Mouse (Mus musculus): ENCODE results near the gene Gstm7.
"Not testable (repeated sequence)": the region's sequence is repeated elsewhere in the genome, so short reads cannot be mapped to it uniquely, and the experiment has no call there.

Gstm7 gene

DNA sequence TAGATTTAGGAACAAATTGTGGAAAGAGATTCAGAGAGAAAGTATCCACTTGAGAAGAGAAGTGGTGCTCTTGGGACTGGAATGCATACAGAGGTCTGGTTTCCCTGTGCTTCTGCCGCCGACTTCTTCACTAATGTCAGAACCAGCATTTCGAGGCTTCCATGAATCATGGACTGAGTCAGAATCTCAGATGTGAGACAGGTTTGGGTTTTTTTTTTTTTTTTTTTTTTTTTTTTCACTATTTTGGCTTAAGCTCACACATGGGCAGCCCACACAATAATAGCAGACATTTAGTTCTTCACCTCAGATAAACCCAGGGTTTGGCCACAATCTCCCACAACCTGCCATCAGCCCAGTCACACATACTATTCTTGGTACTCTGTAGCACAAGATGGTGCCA, 3.7 kb upstream of the Gstm7 start:
- no peak for DNase-seq (ENCODE audit: low read depth)

DNA sequence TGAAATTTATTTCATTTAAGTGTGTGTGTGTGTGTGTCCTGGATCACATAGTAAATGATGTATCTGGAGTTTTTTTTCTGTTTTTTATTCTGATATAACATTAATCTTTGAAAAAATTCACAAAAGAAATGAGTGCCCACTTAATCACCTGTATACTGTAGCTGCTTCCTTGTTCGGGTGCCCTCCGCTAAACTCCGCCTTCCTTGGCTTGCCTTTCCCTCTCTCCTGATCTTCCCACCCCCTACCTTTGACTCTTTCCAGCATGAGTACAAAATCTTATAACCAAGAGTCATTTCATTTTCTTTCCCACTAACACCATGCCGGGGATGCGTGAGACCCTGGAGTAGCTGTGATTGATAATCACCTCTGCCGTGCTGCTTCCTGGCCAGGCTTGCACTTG, 511 bp upstream of the Gstm7 start:
- DNase-seq (ENCODE audit: low read depth), result no peak

DNA sequence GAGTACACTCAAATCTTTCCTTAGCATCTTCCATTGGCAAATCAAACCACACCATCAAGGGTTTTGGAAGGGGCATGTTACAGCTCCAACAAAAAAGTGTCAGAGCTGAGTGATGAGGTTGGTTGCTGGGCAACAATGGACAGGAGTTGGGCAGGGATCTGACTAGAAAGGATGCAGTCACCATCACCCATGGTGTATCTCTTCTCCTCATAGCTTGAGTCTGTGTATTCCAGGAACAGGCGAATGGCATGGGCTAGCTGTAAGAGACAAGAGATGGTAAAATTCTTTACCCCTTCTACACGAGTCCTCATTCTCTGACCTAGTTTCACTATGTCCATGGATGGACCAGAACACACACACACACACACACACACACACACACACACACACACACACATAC, 483 bp downstream of the Gstm7 start:
- no peak for DNase-seq (ENCODE audit: low read depth)

DNA sequence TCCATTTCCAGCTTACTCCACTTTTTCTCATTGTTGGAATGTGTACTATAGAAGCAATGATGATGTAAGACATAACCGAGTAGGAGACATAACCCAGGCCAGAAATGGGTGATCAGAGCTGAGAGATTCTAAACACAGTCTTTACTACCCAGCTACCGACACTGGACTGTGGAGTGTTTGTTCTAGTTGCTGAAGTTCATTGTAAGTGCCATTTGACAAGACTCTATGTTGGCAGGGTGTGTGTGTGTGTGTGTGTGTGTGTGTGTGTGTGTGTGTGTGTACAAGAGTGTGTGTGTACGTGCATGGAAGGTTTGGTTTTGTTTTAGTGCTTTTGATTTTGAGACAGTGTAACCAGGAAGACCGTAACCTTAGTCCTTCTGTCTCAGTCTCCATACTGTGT, 1.9 kb downstream of the Gstm7 start:
- no peak for DNase-seq (ENCODE audit: low read depth)

DNA sequence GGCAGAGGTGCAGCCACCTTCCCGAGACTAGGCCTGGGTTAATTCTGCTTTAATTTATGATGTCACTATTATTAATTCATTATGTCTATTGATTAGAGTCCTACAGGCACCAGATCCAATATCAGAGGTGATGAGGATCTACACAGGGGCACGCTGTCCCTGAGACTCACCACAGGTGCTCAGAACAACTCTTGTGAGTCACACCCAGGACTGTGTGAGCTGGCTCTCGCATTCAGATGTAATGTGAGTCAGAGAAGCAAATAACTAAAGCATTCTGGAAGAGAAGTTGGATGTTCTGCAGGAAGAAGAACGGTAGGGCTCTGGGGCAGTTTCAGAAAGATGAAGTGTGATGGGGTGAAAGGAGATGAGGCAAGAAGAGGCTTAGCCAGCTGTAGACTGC, 2.4 kb downstream of the Gstm7 start:
- no peak for DNase-seq (ENCODE audit: low read depth)

GRCm38 (mm10) chr3:107928691-107929090, 2.9 kb downstream of the Gstm7 start:
- no peak for DNase-seq (ENCODE audit: low read depth)

DNA sequence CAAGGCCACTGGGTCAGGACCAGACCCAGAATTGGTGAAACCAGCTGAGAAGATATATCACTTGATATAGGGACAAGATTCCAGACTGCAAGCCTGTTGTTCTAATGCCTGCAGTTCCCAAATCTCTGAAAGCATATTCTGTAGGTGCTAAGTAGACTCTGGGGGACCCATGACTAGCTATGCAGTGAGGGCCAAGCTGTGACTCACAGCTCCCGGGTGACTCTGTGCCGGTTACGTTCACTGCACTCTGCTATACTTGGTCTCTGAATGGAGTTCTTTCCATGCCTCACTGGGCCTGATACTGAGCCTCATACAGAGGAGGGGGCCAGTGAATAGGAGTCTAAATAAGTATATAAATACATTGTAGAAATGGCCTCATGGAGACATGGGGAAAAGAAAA, 3.8 kb downstream of the Gstm7 start:
- DNase-seq (ENCODE audit: low read depth), result no peak

- DNase-seq (ENCODE audit: low read depth), result no peak
Measured at GRCm38 (mm10) chr3:107925335-107925734, 6.3 kb downstream of the Gstm7 start.

DNA sequence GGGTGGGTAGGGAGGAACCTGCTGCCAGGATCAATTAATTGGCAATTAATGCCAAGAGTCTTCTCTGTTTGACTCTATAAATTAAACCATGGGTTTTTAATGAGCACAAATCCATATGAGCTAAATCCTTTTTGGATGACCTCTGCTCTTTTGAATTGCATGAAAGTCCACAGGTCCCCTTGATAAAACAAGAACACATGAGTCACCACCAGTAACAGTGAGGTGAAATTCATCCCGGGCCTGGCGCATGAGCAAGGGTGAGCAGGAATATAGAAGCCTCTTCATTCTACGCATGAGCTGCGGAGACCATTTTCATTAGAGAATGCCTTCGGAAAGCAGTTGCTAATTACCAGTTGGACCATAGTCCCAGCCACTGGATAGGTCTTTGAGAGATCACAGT, 11.3 kb downstream of the Gstm7 start:
- DNase-seq (ENCODE audit: low read depth), result no peak

GRCm38 (mm10) chr3:107917783-107918408, 13.7 kb downstream of the Gstm7 start:
- peak; percentile 79 for DNase-seq (ENCODE audit: low read depth)

DNA sequence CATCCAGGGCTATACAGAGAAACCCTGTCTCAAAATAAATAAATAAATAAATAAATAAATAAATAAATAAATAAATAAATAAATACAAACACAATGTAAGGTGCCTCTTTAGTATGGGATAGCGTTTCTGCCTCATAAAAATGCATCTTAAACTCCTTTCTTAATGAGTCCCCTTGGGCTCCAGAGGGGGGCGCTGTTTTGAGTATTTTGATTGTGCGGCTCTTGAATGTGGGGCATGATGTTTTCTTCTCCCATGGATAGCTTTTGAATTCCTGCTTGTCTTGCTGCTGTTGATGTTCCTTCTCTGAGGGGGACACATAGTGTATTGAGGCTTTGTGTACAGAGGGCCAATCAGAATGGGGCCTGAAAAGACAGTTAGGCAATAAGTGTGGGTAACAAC, 14.5 kb downstream of the Gstm7 start:
- peak; percentile 48 for DNase-seq (ENCODE audit: low read depth)

GRCm38 (mm10) chr3:107916674-107917073, 14.9 kb downstream of the Gstm7 start:
- DNase-seq (ENCODE audit: low read depth), result no peak

- DNase-seq (ENCODE audit: low read depth), result no peak
Measured at GRCm38 (mm10) chr3:107905942-107906341, 25.7 kb downstream of the Gstm7 start.

DNA sequence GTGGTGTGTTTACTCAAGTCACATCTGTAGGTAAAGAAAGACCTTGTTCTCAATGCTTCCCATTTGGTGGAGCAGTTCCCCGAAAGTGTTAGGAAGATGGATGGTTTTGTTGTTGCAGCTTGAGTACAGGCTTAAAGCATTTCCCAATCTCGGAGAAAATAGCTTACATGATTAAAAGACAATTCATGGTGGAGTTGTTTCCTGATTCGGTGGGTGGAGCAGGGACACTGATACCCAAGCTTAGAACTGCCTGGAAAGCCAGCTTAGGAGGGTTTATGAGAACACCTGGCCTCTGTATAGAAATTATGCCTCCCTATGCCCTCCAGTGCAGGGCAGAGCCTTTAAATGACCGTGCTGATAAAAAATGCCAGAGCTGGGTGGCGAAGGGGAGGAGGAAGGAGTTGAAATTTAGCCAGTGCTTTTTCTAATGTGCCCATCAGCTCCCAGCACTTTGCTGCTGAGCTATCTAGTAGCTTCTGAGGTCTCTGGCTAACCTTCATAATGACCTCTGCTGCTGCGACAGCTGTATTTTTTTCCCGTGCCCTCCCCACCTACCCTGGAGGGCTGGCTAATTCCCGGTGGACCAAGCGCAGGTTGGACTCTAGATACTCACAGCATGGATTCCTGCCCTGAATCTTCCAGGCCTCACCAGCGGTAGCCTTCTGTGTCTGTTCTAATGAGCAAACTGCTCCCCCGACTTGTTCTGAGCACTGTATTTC, 30.5 kb downstream of the Gstm7 start:
- no peak for DNase-seq (ENCODE audit: low read depth)

- no peak for DNase-seq (ENCODE audit: low read depth)
Measured at GRCm38 (mm10) chr3:107898691-107899090, 32.9 kb downstream of the Gstm7 start.

DNA sequence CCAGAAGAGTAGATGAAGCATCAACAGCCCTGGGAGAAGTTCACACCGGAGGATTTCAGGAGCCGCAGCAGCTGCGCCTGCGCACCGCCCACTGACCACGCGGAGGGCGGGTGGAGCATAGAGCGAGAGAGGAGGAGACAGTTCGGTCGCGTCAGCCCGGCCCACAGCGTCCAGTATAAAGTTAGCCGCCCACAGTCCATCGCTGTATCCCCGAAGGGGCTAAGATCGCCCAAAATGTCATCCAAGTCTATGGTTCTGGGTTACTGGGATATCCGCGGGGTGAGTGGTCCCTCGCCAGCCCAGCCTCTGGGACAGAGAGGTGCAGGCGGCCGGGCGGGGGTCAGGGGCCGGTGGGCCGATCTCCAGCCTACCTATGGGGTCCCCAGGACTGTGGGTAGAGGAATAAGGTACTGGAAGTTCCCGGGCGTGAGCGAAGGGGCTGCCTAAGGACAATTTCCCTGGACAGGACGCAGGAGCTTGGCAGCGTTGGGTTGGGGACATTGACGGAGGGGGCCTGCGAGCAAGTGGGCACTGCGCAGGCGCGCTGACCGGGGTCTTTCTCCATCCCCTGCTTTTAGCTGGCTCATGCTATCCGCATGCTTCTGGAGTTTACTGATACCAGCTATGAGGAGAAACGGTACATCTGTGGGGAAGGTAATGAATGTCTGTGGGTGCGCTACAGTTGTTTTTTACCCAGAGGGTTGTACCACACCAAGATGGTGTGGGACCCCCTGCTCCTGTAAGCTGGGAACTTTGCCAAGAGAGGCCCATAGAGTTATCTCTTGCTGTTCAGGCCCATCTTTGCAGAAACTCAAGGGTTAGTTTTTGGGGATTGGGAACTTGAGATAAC, 35.7 kb downstream of the Gstm7 start, which contains the start of gene Gstm5:
Gene Gstm5 (plus strand): TSS at position 102 of the 850 bp plus-strand sequence.
- peak; percentile 38 for DNase-seq (ENCODE audit: low read depth)

DNA sequence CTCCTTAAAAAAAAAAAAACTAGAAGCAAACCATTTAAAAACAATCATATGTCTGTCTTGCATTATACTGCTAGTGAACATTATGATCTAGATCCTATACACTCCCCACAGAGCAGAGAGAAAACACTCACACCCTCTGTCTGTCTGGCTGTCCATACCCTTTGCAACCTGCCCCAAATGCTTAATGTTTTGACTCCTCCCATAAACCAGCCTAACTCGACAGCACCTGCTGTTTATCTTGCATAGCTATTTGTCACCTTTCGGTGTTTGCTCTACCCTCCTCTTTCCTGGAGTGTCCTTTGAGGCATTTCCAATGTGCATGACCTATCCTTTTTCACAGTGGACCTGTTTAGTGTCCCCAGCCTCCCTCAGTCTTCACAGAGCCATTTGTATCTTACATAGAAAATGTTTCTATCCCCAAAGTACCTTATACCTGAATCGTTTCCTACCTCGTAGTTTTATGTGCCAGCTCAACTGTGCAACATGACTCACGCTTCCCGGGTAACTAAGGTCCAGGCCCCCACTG, 36.4 kb downstream of the Gstm7 start:
- DNase-seq (ENCODE audit: low read depth), result no peak

DNA sequence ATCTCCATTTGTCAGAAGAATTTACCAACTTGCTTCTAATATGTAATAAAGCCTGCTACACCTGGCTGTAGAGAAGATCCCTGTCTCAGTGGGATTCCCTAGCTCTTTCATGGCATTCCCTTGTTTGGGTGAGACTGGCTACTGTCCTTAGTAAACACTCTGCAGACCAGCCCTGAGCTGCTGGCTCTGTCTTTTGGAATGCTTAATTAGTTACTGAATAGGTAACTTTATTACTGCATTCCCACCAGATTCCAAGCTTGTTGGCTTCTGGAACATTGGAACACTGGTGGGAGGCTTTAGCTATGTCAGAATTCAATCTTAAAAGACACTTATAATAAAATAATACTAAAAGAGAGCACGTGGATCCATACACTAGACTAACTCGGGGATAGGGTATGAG, 42.4 kb downstream of the Gstm7 start:
- DNase-seq (ENCODE audit: low read depth), result not testable (repeated sequence)

- DNase-seq (ENCODE audit: low read depth), result no peak
Measured at GRCm38 (mm10) chr3:107887674-107888495, 43.7 kb downstream of the Gstm7 start.

GRCm38 (mm10) chr3:107877747-107878736, 53.6 kb downstream of the Gstm7 start:
- no peak for DNase-seq (ENCODE audit: low read depth)

- DNase-seq (ENCODE audit: low read depth), result no peak
Measured at GRCm38 (mm10) chr3:107877005-107877404, 54.6 kb downstream of the Gstm7 start, which contains the start of gene Eps8l3. Gene Eps8l3, plus strand, starts transcription at chr3:107877229.

Measured in induced T-regulatory cell, adult 2 months (primary cell).